Mouse (Mus musculus) stomach, embryonic 16.5 days (tissue): ENCODE results near the gene Pdzrn3. TPM values are rescaled to one million over a fixed set of nuclear protein-coding genes. Genes with fewer than 3 reads are reported as not detected.

Experiments used
- ATAC-seq: fragments of 200-750 bp; cut with Nextera tagmentation; 2 replicates; pipeline ENCODE4 v1.8.0; 2017; ENCODE audit warnings: moderate number of reproducible peaks, moderate TSS enrichment; ENCODE audit not compliant: insufficient read depth, low FRiP score
- H3K27ac ChIP-seq: fragments of 300-500 bp; sonication (generic); 2 replicates; pipeline ENCODE4 v1.5.1; 2014; ENCODE audit warnings: low read length
- H3K27me3 ChIP-seq: fragments of 300-500 bp; sonication (generic); 2 replicates; pipeline ENCODE4 v1.6.1; 2014; ENCODE audit warnings: low read length, control low read depth, mixed read lengths; ENCODE audit not compliant: control insufficient read depth, insufficient read depth
- H3K36me3 ChIP-seq: fragments of 300-500 bp; sonication (generic); 2 replicates; pipeline ENCODE4 v1.6.1; 2014; ENCODE audit warnings: low read length; ENCODE audit not compliant: control insufficient read depth, insufficient read depth
- H3K4me1 ChIP-seq: fragments of 300-500 bp; sonication (generic); 2 replicates; pipeline ENCODE4 v1.6.1; 2014; ENCODE audit warnings: low read length, control low read depth, mixed read lengths; ENCODE audit not compliant: control insufficient read depth, insufficient read depth
- H3K4me2 ChIP-seq: fragments of 300-500 bp; sonication (generic); 2 replicates; pipeline ENCODE4 v1.6.1; 2014; ENCODE audit warnings: low read depth, low read length, mixed read lengths
- H3K4me3 ChIP-seq: fragments of 300-500 bp; sonication (generic); replicated peaks from 2 replicates; pipeline ENCODE4 v1.5.1; 2014; ENCODE audit warnings: mild to moderate bottlenecking, low read length
- H3K9ac ChIP-seq: fragments of 300-500 bp; sonication (generic); 2 replicates; pipeline ENCODE4 v1.6.1; 2014; ENCODE audit warnings: low read length
- H3K9me3 ChIP-seq: fragments of 300-500 bp; sonication (generic); replicated peaks from 2 replicates; pipeline ENCODE4 v1.6.1; 2016; ENCODE audit warnings: low read length, control low read depth; ENCODE audit not compliant: control insufficient read depth
- WGBS: fragments of 180-500 bp; shearing (Covaris S2); extraction: QIAGEN DNeasy Blood & Tissue Kit; methylation state at CpG from one replicate; pipeline ENCODE4 v1.1.7; 2014; 5-methylcytosine and 5-hydroxymethylcytosine counted together
- polyA plus RNA-seq: library from polyadenylated mRNA; unstranded; fragments of >200 nt; fragmentation: Nextera tagmentation; extraction: Ambion mirVana; gene quantifications from 2 replicates; pipeline ENCODE4 v1.2.1, GENCODE M21; 2015

The Pdzrn3 gene
- polyA plus RNA-seq, 1 experiment from 2014 or later: 9.1 TPM

DNA sequence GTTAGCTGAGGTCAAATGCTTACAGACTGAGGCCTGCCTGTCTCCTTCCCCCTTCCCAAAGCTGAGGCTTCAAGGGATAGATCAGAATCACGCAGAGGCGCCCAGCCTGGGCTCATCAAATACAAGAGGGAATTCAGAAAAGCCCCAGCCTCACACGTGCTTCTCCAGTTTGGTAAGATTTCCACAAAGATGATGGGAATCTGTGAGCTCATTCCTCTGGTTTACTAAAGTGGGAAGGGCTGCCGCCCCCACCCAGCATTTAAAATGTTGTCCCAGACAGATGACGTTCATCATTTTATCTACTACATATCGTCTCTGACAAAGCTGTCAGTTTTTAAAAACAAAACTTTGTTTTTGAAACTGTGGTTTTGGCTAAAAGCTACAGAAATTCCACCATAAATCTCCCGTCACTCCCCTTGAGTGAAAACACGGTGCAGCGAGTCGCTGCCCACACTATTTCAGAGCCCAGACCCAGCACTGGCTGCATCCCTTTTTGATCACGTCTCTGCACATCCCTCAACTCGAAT is 17.4 kb downstream of the Pdzrn3 start:
- Histone ChIP-seq H3K27ac (peak overlapping the region; percentile 66), H3K4me1 (peaks cover 26% of the 10 kb centered on the region), H3K4me2 (no peak overlapping the region), H3K4me3 (no peak overlapping the region), H3K9me3 (no peaks in the 10 kb centered on the region), H3K36me3 (no peaks in the 10 kb centered on the region), H3K27me3 (no peaks in the 10 kb centered on the region), H3K9ac (0 out of 2 replicates have a peak overlapping the region, but pooled peaks have one; percentile 11)
- 39% methylated on average over 12 of the region's 12 CpGs for WGBS
- ATAC-seq: peak; percentile 74

DNA sequence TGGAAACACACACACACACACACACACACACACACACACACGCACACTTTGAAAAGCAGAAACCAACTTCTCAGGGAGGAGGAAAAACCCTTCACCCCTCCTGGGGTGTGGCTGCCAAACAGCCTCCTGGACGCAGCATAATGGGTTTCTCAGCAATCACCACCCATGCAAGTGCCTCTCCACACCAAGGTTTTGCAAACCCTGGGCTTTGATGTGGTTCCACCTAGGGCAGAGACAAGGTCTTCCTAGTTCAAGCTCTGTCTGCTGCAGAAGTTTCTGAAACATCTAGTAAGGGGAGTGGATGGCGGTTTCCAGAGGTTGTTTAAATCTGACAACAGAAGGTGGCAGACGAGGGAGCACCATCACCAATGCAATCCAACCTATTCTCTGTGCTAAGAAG is 18.1 kb downstream of the Pdzrn3 start:
- Histone ChIP-seq H3K4me2 (no peak overlapping the region), H3K27me3 (no peaks in the 10 kb centered on the region), H3K9ac (0 out of 2 replicates have a peak overlapping the region, but pooled peaks have one; percentile 11), H3K27ac (peak overlapping the region; percentile 66), H3K4me3 (no peak overlapping the region), H3K36me3 (no peaks in the 10 kb centered on the region), H3K9me3 (no peaks in the 10 kb centered on the region), H3K4me1 (peaks cover 32% of the 10 kb centered on the region)
- no peak for ATAC-seq
- WGBS: 58% methylated on average over 4 of the region's 4 CpGs

DNA sequence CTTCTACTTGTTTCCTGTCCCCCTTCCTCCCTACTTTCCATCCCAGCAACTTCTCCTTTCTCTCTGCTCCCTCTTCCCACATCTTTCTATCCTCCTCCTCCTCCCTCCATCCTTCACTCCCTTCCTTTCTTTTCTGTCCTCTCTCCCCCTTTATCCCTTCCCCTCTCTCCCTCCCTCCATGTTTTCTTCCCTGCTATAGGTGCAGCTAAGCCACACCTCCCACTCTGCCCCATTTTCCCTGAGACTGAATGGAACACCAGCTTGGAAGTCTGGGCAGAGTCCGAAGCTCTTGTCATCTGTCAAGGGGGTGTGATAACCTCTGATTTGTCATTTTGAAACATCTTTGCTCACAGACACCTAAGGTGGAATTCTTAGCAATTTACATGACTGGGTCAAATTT is 22.8 kb downstream of the Pdzrn3 start:
- peak overlapping the region; percentile 59 for H3K27ac ChIP-seq

GRCm38 (mm10) chr6:101354230-101354881 is 23.3 kb downstream of the Pdzrn3 start:
- H3K27me3 ChIP-seq: no peaks in the 10 kb centered on the region
- ATAC-seq: no peak
- H3K4me3 ChIP-seq: no peak overlapping the region
- H3K9ac ChIP-seq: no peak overlapping the region
- H3K4me2 ChIP-seq: no peak overlapping the region
- WGBS: 60% methylated on average over 8 of the region's 8 CpGs
- H3K36me3 ChIP-seq: no peaks in the 10 kb centered on the region
- no peaks in the 10 kb centered on the region for H3K9me3 ChIP-seq
- peak overlapping the region; percentile 59 for H3K27ac ChIP-seq
- H3K4me1 ChIP-seq: peaks cover 45% of the 10 kb centered on the region

More for the DNA sequence above, 22.8 kb downstream of the Pdzrn3 start:
- peaks cover 49% of the 10 kb centered on the region for H3K4me1 ChIP-seq
- H3K9me3 ChIP-seq: no peaks in the 10 kb centered on the region
- H3K4me2 ChIP-seq: no peak overlapping the region
- ATAC-seq: no peak
- H3K27me3 ChIP-seq: no peaks in the 10 kb centered on the region
- H3K36me3 ChIP-seq: no peaks in the 10 kb centered on the region
- WGBS: 39% methylated on average over 1 of the region's 1 CpGs
- no peak overlapping the region for H3K9ac ChIP-seq
- H3K4me3 ChIP-seq: no peak overlapping the region

GRCm38 (mm10) chr6:101353701-101354100 is 24.0 kb downstream of the Pdzrn3 start:
- Histone ChIP-seq H3K36me3 (no peaks in the 10 kb centered on the region), H3K4me3 (no peak overlapping the region), H3K27ac (peak overlapping the region; percentile 59), H3K9me3 (no peaks in the 10 kb centered on the region), H3K9ac (no peak overlapping the region), H3K27me3 (no peaks in the 10 kb centered on the region), H3K4me1 (peaks cover 45% of the 10 kb centered on the region), H3K4me2 (no peak overlapping the region)
- WGBS: 76% methylated on average over 7 of the region's 7 CpGs
- ATAC-seq: no peak

- Histone ChIP-seq H3K27me3 (no peaks in the 10 kb centered on the region), H3K27ac (peak overlapping the region; percentile 44), H3K36me3 (no peaks in the 10 kb centered on the region), H3K4me1 (peaks cover 45% of the 10 kb centered on the region), H3K4me3 (no peak overlapping the region), H3K4me2 (no peak overlapping the region), H3K9me3 (no peaks in the 10 kb centered on the region), H3K9ac (no peak overlapping the region)
- WGBS: 41% methylated on average over 10 of the region's 10 CpGs
- peak; percentile 39; the same call in 1 of the 2 replicates for ATAC-seq
Observed at GRCm38 (mm10) chr6:101352626-101353025, 25.1 kb downstream of the Pdzrn3 start.

DNA sequence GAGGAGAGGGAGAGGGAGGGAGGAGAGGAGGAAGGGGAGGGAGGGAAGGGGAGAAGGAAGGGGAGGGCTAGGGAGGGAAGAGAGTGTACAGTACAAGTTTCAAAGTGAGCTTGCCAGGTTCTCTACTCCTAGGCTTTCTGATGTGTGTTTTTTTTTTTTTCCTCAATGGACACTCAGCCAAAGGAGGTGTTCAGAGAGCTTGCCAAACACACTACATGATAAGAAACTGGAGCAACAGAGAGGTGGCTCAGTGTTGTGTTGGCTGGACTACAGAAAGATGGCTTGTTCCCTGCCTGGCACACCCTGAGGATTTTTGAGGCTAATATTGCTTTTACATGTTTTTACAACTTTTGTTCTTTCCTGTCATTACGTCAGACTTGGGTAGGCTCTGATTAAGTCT is 26.6 kb downstream of the Pdzrn3 start:
- no peak overlapping the region for H3K4me2 ChIP-seq
- ATAC-seq: no peak
- H3K9me3 ChIP-seq: no peaks in the 10 kb centered on the region
- H3K36me3 ChIP-seq: no peaks in the 10 kb centered on the region
- no peak overlapping the region; the same call in 1 of the 2 replicates for H3K27ac ChIP-seq
- H3K9ac ChIP-seq: no peak overlapping the region
- H3K27me3 ChIP-seq: no peaks in the 10 kb centered on the region
- peaks cover 45% of the 10 kb centered on the region for H3K4me1 ChIP-seq
- 57% methylated on average over 1 of the region's 1 CpGs for WGBS
- H3K4me3 ChIP-seq: no peak overlapping the region

GRCm38 (mm10) chr6:101350414-101350973 is 27.2 kb downstream of the Pdzrn3 start:
- Histone ChIP-seq H3K4me2 (no peak overlapping the region), H3K4me1 (peaks cover 45% of the 10 kb centered on the region), H3K4me3 (no peak overlapping the region), H3K9me3 (no peaks in the 10 kb centered on the region), H3K27me3 (no peaks in the 10 kb centered on the region), H3K9ac (no peak overlapping the region), H3K36me3 (no peaks in the 10 kb centered on the region), H3K27ac (peak overlapping the region; percentile 7; the same call in 1 of the 2 replicates)
- 18% methylated on average over 7 of the region's 7 CpGs for WGBS
- no peak for ATAC-seq

DNA sequence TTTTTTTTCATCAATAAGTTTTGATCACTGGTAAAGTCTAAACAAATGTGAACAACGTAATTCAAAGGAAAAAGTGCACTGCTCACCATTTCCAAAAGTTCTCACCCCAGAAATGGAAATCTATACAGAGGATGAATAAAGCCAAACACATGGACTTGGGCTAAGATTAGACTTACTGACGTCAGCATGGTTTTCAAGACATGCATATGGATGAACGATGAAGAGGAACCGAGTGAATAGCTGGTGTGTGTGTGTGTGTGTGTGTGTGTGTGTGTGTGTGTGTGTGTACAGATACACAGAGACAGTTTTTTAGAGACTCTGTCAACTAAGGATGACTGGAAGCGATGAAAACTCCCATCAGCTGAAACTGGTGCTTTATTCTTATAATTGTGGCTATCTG is 29.2 kb downstream of the Pdzrn3 start:
- Histone ChIP-seq H3K27ac (no peak overlapping the region; the same call in 1 of the 2 replicates), H3K4me3 (no peak overlapping the region), H3K9me3 (no peaks in the 10 kb centered on the region), H3K9ac (no peak overlapping the region), H3K4me2 (no peak overlapping the region), H3K4me1 (peaks cover 26% of the 10 kb centered on the region), H3K27me3 (no peaks in the 10 kb centered on the region), H3K36me3 (no peaks in the 10 kb centered on the region)
- ATAC-seq: no peak
- 59% methylated on average over 5 of the region's 5 CpGs for WGBS
